Mouse (Mus musculus): Measurements from ENCODE around the gene Bcl9l. TPM values are rescaled to one million over a fixed set of nuclear protein-coding genes. Genes with fewer than 3 reads are reported as not detected.

The Bcl9l gene
- polyA plus RNA-seq, 1 experiment from 2014 or later: 9.1 TPM

- WGBS: 43% methylated on average over 12 of the region's 12 CpGs
- no peak for TF ChIP-seq CTCF (IDR thresholded peaks at IDR 0.05; ENCODE audit: low read depth)
- Histone ChIP-seq H3K4me1 (replicated peaks; ENCODE audit: insufficient read depth, low read length) (peaks cover 4% of the 10 kb centered on the region; the same call in 1 of the 2 replicates), H3K4me3 (replicated peaks; ENCODE audit: low read depth, low read length) (no peak overlapping the region), H3K4me2 (ENCODE audit: low read length) (peak overlapping the region; percentile 18; the same call in 1 of the 2 replicates), H3K36me3 (ENCODE audit: insufficient read depth, low read length) (no peaks in the 10 kb centered on the region), H3K9ac (ENCODE audit: low read depth, low read length) (no peak overlapping the region), H3K9me3 (replicated peaks; ENCODE audit: low read length) (no peaks in the 10 kb centered on the region), H3K27me3 (ENCODE audit: insufficient read depth, low read length) (no peaks in the 10 kb centered on the region), H3K27ac (no peak overlapping the region)
- ATAC-seq (replicated peaks; ENCODE audit: low FRiP score, low read depth): peak; percentile 25
- peak; percentile 64 for DNase-seq (ENCODE audit: low spot score)
These were observed 32.6 kb downstream of the Bcl9l start for GRCm38 (mm10) chr9:44515131-44515751.

GRCm38 (mm10) chr9:44515891-44516290 is 33.3 kb downstream of the Bcl9l start:
- DNase-seq (ENCODE audit: low spot score) (no peak), ATAC-seq (replicated peaks; ENCODE audit: low FRiP score, low read depth) (no peak)
- no peak overlapping the region for H3K4me3 ChIP-seq (replicated peaks; ENCODE audit: low read depth, low read length)
- TF ChIP-seq CTCF (IDR thresholded peaks at IDR 0.05; ENCODE audit: low read depth): no peak
- H3K4me2 ChIP-seq (ENCODE audit: low read length): 0 out of 2 replicates have a peak overlapping the region, but pooled peaks have one; percentile 18
- no peak overlapping the region for H3K9ac ChIP-seq (ENCODE audit: low read depth, low read length)
- no peaks in the 10 kb centered on the region for H3K36me3 ChIP-seq (ENCODE audit: insufficient read depth, low read length)
- H3K27ac ChIP-seq: no peak overlapping the region
- 83% methylated on average over 5 of the region's 5 CpGs for WGBS
- H3K9me3 ChIP-seq (replicated peaks; ENCODE audit: low read length): no peaks in the 10 kb centered on the region
- H3K27me3 ChIP-seq (ENCODE audit: insufficient read depth, low read length): no peaks in the 10 kb centered on the region
- H3K4me1 ChIP-seq (replicated peaks; ENCODE audit: insufficient read depth, low read length): peaks cover 4% of the 10 kb centered on the region; the same call in 1 of the 2 replicates

- Histone ChIP-seq H3K36me3 (ENCODE audit: insufficient read depth, low read length) (no peaks in the 10 kb centered on the region), H3K9me3 (replicated peaks; ENCODE audit: low read length) (no peaks in the 10 kb centered on the region), H3K4me2 (ENCODE audit: low read length) (no peak overlapping the region), H3K4me1 (replicated peaks; ENCODE audit: insufficient read depth, low read length) (0 out of 2 replicates have a peak, but pooled peaks cover 4% of the 10 kb centered on the region), H3K27ac (no peak overlapping the region), H3K9ac (ENCODE audit: low read depth, low read length) (no peak overlapping the region), H3K4me3 (replicated peaks; ENCODE audit: low read depth, low read length) (no peak overlapping the region), H3K27me3 (ENCODE audit: insufficient read depth, low read length) (no peaks in the 10 kb centered on the region)
- WGBS: 68% methylated on average over 4 of the region's 4 CpGs
- DNase-seq (ENCODE audit: low spot score) (no peak), ATAC-seq (replicated peaks; ENCODE audit: low FRiP score, low read depth) (no peak)
- no peak for TF ChIP-seq CTCF (IDR thresholded peaks at IDR 0.05; ENCODE audit: low read depth)
These were observed 34.7 kb downstream of the Bcl9l start for GRCm38 (mm10) chr9:44517368-44517767.

- H3K9me3 ChIP-seq (replicated peaks; ENCODE audit: low read length): no peaks in the 10 kb centered on the region
- no peak overlapping the region for H3K4me2 ChIP-seq (ENCODE audit: low read length)
- no peak overlapping the region for H3K4me3 ChIP-seq (replicated peaks; ENCODE audit: low read depth, low read length)
- DNase-seq (ENCODE audit: low spot score) (no peak), ATAC-seq (replicated peaks; ENCODE audit: low FRiP score, low read depth) (no peak)
- no peaks in the 10 kb centered on the region for H3K27me3 ChIP-seq (ENCODE audit: insufficient read depth, low read length)
- no peak overlapping the region for H3K9ac ChIP-seq (ENCODE audit: low read depth, low read length)
- TF ChIP-seq CTCF (IDR thresholded peaks at IDR 0.05; ENCODE audit: low read depth): no peak
- H3K4me1 ChIP-seq (replicated peaks; ENCODE audit: insufficient read depth, low read length): 0 out of 2 replicates have a peak, but pooled peaks cover 4% of the 10 kb centered on the region
- no peak overlapping the region for H3K27ac ChIP-seq
- WGBS: 52% methylated on average over 7 of the region's 7 CpGs
- H3K36me3 ChIP-seq (ENCODE audit: insufficient read depth, low read length): no peaks in the 10 kb centered on the region
These were observed 35.4 kb downstream of the Bcl9l start for GRCm38 (mm10) chr9:44518068-44518467.

GRCm38 (mm10) chr9:44521927-44522326 is 39.3 kb downstream of the Bcl9l start:
- no peak overlapping the region for H3K4me3 ChIP-seq (replicated peaks; ENCODE audit: low read depth, low read length)
- H3K9ac ChIP-seq (ENCODE audit: low read depth, low read length): no peak overlapping the region
- DNase-seq (ENCODE audit: low spot score) (no peak), ATAC-seq (replicated peaks; ENCODE audit: low FRiP score, low read depth) (no peak)
- no peak overlapping the region for H3K27ac ChIP-seq
- WGBS: 73% methylated on average over 10 of the region's 10 CpGs
- H3K27me3 ChIP-seq (ENCODE audit: insufficient read depth, low read length): no peaks in the 10 kb centered on the region
- H3K4me2 ChIP-seq (ENCODE audit: low read length): no peak overlapping the region
- TF ChIP-seq CTCF (IDR thresholded peaks at IDR 0.05; ENCODE audit: low read depth): no peak
- no peaks in the 10 kb centered on the region for H3K36me3 ChIP-seq (ENCODE audit: insufficient read depth, low read length)
- no peaks in the 10 kb centered on the region for H3K9me3 ChIP-seq (replicated peaks; ENCODE audit: low read length)
- no peaks in the 10 kb centered on the region for H3K4me1 ChIP-seq (replicated peaks; ENCODE audit: insufficient read depth, low read length)

GRCm38 (mm10) chr9:44523686-44524085 is 41.1 kb downstream of the Bcl9l start:
- no peak for TF ChIP-seq CTCF (IDR thresholded peaks at IDR 0.05; ENCODE audit: low read depth)
- Histone ChIP-seq H3K27me3 (ENCODE audit: insufficient read depth, low read length) (no peaks in the 10 kb centered on the region), H3K4me3 (replicated peaks; ENCODE audit: low read depth, low read length) (no peak overlapping the region), H3K36me3 (ENCODE audit: insufficient read depth, low read length) (no peaks in the 10 kb centered on the region), H3K4me2 (ENCODE audit: low read length) (no peak overlapping the region), H3K9ac (ENCODE audit: low read depth, low read length) (no peak overlapping the region), H3K27ac (no peak overlapping the region), H3K9me3 (replicated peaks; ENCODE audit: low read length) (no peaks in the 10 kb centered on the region), H3K4me1 (replicated peaks; ENCODE audit: insufficient read depth, low read length) (no peaks in the 10 kb centered on the region)
- ATAC-seq (replicated peaks; ENCODE audit: low FRiP score, low read depth) (no peak), DNase-seq (ENCODE audit: low spot score) (peak; percentile 42)
- 43% methylated on average over 5 of the region's 5 CpGs for WGBS

Data from kidney, postnatal 0 days (tissue).